Mouse (Mus musculus): Measurements from ENCODE around the gene Oxa1l. TPM values are rescaled to one million over a fixed set of nuclear protein-coding genes. Genes with fewer than 3 reads are reported as not detected.
"Not testable (repeated sequence)": the region's sequence is repeated elsewhere in the genome, so short reads cannot be mapped to it uniquely, and the experiment has no call there.

The Oxa1l gene
- polyA plus RNA-seq, 1 experiment from 2014 or later = 16.0 TPM

DNA sequence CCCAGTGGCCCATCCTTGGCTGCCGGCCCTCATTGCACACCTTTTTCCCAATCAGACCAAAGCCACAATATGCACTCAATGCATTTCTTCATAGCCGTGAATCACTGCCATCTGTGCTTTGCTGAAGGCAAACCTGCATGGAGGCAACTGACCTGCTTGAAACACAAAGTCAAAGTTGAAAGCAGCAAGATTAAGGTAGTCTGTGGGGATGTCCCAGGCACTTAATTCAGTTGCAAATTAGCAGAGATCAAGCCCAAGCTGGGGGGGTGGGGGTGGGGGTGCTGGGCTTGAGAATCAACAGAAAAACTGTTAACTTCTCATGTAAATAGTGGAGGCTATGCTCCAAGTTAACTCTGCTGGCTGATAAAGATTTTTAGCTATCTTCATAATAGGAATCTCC, 18.8 kb upstream of the Oxa1l start:
- not testable (repeated sequence) for ATAC-seq (ENCODE audit: insufficient read depth); H3K36me3 ChIP-seq (replicated peaks); H3K4me2 ChIP-seq; H3K9me3 ChIP-seq (replicated peaks); H3K27ac ChIP-seq (replicated peaks); H3K4me1 ChIP-seq (replicated peaks); H3K9ac ChIP-seq; H3K27me3 ChIP-seq; H3K4me3 ChIP-seq (replicated peaks)
- 39% methylated on average over 2 of the region's 2 CpGs for WGBS (ENCODE audit: insufficient replicate concordance)

DNA sequence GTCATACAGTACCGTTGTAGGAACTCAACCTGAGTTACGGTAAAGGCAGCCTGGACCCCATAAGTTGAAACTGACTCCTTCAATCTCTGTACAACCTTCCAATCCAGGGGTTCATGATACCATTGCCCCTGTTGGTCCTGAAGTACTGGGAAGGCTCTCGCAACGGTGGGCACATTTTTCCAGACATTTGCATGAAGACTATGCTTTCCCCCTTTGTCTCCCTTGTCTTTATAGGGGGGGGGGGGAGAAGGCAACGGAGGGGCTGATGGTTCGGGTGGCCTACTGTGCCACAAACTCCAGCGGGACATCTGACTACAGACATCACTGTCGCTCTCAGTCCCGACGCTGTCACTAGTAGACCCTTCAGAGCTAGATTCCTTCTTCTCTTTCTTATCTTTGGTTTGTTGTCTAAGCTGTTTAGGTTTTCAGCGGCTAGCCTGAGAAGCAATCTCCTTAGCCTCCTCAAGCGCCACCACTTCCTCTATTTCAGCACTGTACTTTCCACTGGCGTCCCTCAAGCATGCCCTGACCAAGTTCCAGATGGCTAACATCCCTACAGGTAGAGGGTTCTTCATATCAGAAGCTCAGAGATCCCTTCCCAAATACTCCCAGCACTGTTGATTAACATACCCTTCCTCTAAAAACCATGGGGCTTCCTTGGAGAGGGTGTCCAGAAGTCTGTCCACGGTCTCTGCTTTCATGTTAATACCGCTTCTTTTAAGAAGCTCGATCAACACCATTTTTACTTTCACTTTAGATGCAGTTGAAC, 9.7 kb upstream of the Oxa1l start:
- H3K36me3 ChIP-seq (replicated peaks); H3K4me3 ChIP-seq (replicated peaks); H3K9me3 ChIP-seq (replicated peaks); H3K27ac ChIP-seq (replicated peaks); H3K27me3 ChIP-seq; H3K4me1 ChIP-seq (replicated peaks); H3K9ac ChIP-seq; H3K4me2 ChIP-seq; ATAC-seq (ENCODE audit: insufficient read depth): not testable (repeated sequence)
- 52% methylated on average over 16 of the region's 16 CpGs for WGBS (ENCODE audit: insufficient replicate concordance)

DNA sequence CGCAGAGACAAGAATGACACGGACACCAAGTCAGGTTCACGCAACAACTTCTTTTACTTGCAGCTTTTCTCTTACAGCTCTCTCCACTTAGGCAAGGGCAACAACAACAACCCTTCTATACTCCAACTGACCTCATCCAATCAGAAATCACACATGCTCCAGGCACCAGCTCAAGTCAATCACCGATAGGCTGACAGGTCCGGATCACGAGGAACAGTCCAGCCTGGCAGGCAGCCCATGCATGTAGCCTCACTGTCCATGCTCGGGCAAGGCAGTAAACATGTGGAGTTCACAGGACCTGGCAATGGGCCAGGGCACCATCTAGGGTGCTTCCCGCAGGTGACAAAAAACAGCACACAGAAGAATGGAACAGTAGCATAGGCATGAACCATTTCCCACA, 8.3 kb upstream of the Oxa1l start:
- no peak overlapping the region for H3K27ac ChIP-seq (replicated peaks)
- no peaks in the 10 kb centered on the region for H3K4me1 ChIP-seq (replicated peaks)
- WGBS (ENCODE audit: insufficient replicate concordance) = 73% methylated on average over 8 of the region's 8 CpGs
- no peak overlapping the region for H3K4me2 ChIP-seq
- no peaks in the 10 kb centered on the region for H3K9me3 ChIP-seq (replicated peaks)
- no peak overlapping the region for H3K4me3 ChIP-seq (replicated peaks)
- ATAC-seq (ENCODE audit: insufficient read depth) = no peak
- H3K9ac ChIP-seq = no peak overlapping the region
- H3K36me3 ChIP-seq (replicated peaks) = no peaks in the 10 kb centered on the region
- no peaks in the 10 kb centered on the region for H3K27me3 ChIP-seq

DNA sequence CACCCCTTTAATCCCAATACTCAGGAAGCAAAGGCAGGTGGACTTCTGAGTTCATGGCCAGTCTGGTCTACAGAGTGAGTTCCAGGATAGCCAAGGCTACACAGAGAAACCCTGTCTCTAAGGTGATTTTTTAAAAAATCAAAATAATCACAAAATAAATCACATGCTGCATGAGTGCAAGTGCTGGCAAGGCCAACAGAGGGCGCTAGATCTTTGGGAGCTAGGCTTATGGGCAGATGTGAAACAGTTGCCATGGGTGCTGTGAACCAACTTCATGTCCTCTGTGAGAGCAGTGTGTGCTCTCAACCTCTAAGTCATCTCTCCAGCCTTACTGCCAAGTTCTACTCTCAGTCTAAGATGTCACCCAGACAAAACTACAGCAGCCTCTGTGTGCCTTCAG, 6.2 kb upstream of the Oxa1l start:
- H3K9me3 ChIP-seq (replicated peaks) = no peaks in the 10 kb centered on the region
- H3K27me3 ChIP-seq = no peaks in the 10 kb centered on the region
- no peak overlapping the region for H3K27ac ChIP-seq (replicated peaks)
- no peak for ATAC-seq (ENCODE audit: insufficient read depth)
- H3K4me3 ChIP-seq (replicated peaks) = no peak overlapping the region
- 21% methylated on average over 1 of the region's 1 CpGs for WGBS (ENCODE audit: insufficient replicate concordance)
- no peaks in the 10 kb centered on the region for H3K4me1 ChIP-seq (replicated peaks)
- H3K36me3 ChIP-seq (replicated peaks) = no peaks in the 10 kb centered on the region
- no peak overlapping the region for H3K4me2 ChIP-seq
- H3K9ac ChIP-seq = no peak overlapping the region

DNA sequence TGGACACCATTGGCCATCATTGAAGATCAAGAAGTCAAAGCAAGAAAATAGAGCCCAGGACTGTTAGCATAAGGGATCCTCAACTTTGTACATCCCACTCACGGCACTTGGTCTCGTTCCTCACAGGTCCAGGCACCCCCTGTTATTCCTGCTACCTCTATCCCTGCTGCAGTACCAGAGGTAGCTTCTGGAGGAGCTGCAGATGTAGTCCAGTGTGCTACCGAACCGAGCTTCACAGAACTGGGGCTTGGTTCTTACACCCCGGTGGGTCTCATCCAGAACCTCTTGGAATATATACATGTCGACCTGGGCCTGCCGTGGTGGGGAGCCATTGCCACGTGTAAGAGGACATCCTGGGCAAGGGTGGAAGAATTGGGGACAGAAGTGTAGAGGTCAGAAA, 2.5 kb downstream of the Oxa1l start:
- Histone ChIP-seq H3K36me3 (replicated peaks) (peaks cover 48% of the 10 kb centered on the region), H3K4me3 (replicated peaks) (no peak overlapping the region), H3K9me3 (replicated peaks) (no peaks in the 10 kb centered on the region), H3K9ac (no peak overlapping the region), H3K27me3 (no peaks in the 10 kb centered on the region), H3K4me2 (no peak overlapping the region), H3K4me1 (replicated peaks) (peaks cover 23% of the 10 kb centered on the region), H3K27ac (replicated peaks) (no peak overlapping the region)
- no peak for ATAC-seq (ENCODE audit: insufficient read depth)
- WGBS (ENCODE audit: insufficient replicate concordance) = 84% methylated on average over 8 of the region's 8 CpGs

DNA sequence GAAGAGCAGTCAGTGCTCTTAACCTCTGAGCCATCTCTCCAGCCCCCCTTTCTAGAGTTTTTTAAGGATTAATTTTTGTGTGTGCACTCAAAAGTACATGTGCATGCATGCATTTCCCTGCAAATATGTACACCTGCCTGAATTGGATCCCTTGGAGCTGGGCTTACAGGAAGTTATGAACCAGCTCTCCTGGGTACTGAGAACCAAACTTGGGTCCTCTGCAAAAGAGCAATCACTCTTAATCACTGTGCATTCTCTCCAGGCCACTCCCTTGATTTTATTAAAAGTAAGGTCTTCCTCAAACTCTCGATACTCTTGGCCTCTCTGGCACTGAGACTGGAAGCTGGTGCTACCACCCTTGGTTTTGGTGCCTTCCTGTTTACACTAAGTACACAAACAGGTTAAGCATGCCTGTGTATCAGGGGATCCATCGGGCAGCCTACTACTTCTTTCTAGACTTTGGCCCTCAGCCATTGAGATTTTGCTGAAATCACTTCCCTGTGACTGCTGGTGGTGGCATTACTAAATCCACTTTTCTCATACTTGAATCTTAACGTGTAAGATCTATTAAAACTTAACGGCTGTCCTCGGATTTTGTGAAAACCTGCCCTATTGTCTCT, 4.5 kb downstream of the Oxa1l start:
- no peaks in the 10 kb centered on the region for H3K27me3 ChIP-seq
- H3K36me3 ChIP-seq (replicated peaks) = peaks cover 68% of the 10 kb centered on the region
- H3K9me3 ChIP-seq (replicated peaks) = no peaks in the 10 kb centered on the region
- no peak overlapping the region for H3K27ac ChIP-seq (replicated peaks)
- no peak overlapping the region for H3K9ac ChIP-seq
- no peak for ATAC-seq (ENCODE audit: insufficient read depth)
- 74% methylated on average over 5 of the region's 5 CpGs for WGBS (ENCODE audit: insufficient replicate concordance)
- H3K4me2 ChIP-seq = no peak overlapping the region
- H3K4me3 ChIP-seq (replicated peaks) = no peak overlapping the region
- peaks cover 22% of the 10 kb centered on the region for H3K4me1 ChIP-seq (replicated peaks)

DNA sequence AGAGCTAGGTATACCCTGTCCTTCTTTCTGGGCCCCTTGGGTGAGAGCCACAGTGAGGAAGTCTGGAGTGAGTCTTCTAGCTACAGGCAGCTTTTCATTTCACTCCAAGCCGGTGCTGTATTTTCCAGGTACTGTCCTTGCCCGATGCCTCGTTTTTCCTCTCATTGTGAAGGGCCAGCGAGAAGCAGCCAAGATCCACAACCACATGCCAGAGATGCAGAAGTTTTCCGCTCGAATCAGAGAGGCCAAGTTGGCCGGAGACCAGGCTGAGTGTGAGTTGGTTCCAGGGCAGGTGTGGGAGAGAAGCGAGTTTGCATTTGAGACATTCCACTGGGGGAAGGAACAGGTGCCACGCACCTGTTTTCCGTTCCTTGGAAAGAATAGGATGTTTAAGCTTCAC, 5.9 kb downstream of the Oxa1l start:
- ATAC-seq (ENCODE audit: insufficient read depth) = no peak
- Histone ChIP-seq H3K27ac (replicated peaks) (no peak overlapping the region), H3K36me3 (replicated peaks) (peaks cover 79% of the 10 kb centered on the region)

DNA sequence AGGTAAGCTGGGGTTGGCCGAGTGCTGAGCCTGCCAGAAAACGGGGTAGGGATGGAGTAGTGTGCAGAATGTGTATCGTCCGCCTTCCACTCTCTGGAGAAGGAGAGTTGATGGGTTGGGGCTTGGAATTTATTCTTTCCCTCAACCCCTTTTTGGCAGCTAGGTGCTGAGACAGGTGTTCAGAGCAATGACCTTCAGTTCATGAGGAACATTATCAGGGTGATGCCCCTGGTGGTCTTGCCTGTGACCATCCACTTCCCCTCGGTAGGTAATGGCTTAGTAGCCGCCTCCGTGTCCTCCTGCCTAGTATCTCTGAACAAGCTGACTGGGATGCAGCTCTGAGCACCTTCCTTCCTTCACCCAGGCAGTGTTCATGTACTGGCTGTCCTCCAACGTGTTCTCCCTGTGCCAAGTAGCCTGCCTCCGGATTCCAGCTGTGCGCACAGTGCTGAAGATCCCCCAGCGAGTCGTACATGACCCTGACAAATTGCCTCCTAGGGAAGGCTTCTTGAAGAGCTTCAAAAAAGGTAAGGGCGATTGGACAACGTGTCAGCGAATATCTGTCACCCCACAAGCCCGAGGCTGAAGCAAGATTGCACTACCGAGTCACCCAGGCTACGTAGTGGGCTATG, 6.9 kb downstream of the Oxa1l start:
- WGBS (ENCODE audit: insufficient replicate concordance) = 85% methylated on average over 18 of the region's 18 CpGs
- ATAC-seq (ENCODE audit: insufficient read depth) = no peak
- Histone ChIP-seq H3K36me3 (replicated peaks) (peaks cover 87% of the 10 kb centered on the region), H3K4me2 (no peak overlapping the region), H3K27ac (replicated peaks) (no peak overlapping the region), H3K27me3 (no peaks in the 10 kb centered on the region), H3K4me1 (replicated peaks) (peaks cover 7% of the 10 kb centered on the region; the same call in 1 of the 2 replicates), H3K4me3 (replicated peaks) (no peak overlapping the region), H3K9me3 (replicated peaks) (no peaks in the 10 kb centered on the region), H3K9ac (no peak overlapping the region)

More for the DNA sequence above, 5.9 kb downstream of the Oxa1l start:
- Histone ChIP-seq H3K4me1 (replicated peaks) (peaks cover 16% of the 10 kb centered on the region), H3K4me3 (replicated peaks) (no peak overlapping the region), H3K9ac (no peak overlapping the region), H3K27me3 (no peaks in the 10 kb centered on the region), H3K4me2 (no peak overlapping the region), H3K9me3 (replicated peaks) (no peaks in the 10 kb centered on the region)
- 86% methylated on average over 10 of the region's 10 CpGs for WGBS (ENCODE audit: insufficient replicate concordance)

DNA sequence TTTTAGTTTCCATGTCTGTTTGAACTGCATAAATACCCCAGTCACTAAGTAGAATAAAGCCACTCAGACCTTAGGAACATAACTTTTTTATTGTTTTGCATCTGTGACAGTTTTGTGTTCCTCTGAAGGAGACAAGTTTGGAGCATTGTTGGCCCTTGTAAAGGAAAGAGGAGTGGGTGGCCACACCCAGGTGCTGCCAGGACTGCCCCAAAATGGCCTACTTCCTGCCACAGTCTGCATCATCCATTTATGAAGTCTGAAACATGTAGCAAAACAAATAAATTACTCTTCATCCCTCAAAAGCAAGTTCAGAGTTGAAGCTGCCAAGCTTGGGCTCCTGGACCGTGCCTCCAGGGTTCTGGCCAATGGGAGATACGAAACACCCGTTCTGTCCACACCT, 8.7 kb downstream of the Oxa1l start:
- Histone ChIP-seq H3K9me3 (replicated peaks) (no peaks in the 10 kb centered on the region), H3K4me1 (replicated peaks) (no peaks in the 10 kb centered on the region), H3K9ac (no peak overlapping the region), H3K27ac (replicated peaks) (no peak overlapping the region), H3K36me3 (replicated peaks) (peaks cover 78% of the 10 kb centered on the region), H3K4me2 (no peak overlapping the region), H3K27me3 (no peaks in the 10 kb centered on the region), H3K4me3 (replicated peaks) (no peak overlapping the region)
- no peak for ATAC-seq (ENCODE audit: insufficient read depth)
- 80% methylated on average over 3 of the region's 3 CpGs for WGBS (ENCODE audit: insufficient replicate concordance)

DNA sequence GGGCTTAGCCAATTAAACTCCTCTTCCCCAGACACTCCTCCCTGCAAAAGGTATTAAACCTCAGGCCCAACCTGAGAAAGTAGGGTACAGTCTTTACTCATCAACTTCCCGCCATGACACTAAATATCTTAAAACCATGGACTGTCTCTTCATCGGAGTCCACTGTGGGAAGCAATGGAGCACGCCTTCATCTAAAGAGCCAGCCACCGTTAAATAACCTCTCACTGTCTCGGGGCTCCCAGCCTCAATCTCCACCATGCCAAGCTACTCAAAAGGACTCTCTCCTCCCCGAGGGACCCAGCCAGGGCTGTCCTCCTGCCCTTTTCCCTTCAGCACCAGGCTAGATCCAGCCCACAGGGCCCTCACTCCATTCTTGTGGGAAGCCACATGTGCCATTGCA, 10.0 kb downstream of the Oxa1l start:
- H3K27me3 ChIP-seq = no peaks in the 10 kb centered on the region
- H3K27ac ChIP-seq (replicated peaks) = no peak overlapping the region
- no peaks in the 10 kb centered on the region for H3K9me3 ChIP-seq (replicated peaks)
- no peaks in the 10 kb centered on the region for H3K4me1 ChIP-seq (replicated peaks)
- H3K4me3 ChIP-seq (replicated peaks) = no peak overlapping the region
- H3K9ac ChIP-seq = no peak overlapping the region
- no peak overlapping the region for H3K4me2 ChIP-seq
- H3K36me3 ChIP-seq (replicated peaks) = peaks cover 68% of the 10 kb centered on the region
- 81% methylated on average over 6 of the region's 6 CpGs for WGBS (ENCODE audit: insufficient replicate concordance)
- ATAC-seq (ENCODE audit: insufficient read depth) = no peak

DNA sequence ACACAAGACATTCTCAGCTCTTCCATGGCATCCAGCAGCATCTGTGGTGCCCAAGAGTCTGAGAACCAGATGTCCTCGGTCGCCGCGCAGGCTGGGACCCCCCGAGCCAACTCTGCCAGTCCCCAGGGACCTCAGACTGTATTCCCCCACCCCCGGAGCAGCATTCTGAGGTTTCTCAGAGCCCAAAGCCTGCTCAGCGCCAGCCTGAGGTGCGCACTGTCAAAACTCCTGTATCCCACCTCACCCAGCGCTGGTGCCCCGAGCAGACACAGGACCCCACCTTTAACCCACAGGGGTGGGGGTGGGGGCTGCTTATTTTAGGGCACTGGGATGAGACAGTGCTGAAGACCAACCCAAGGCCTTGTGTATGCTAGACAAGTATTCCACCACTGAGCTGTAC, 10.8 kb downstream of the Oxa1l start:
- H3K36me3 ChIP-seq (replicated peaks) = peaks cover 62% of the 10 kb centered on the region
- H3K27ac ChIP-seq (replicated peaks) = no peak overlapping the region
- no peaks in the 10 kb centered on the region for H3K4me1 ChIP-seq (replicated peaks)
- no peak for ATAC-seq (ENCODE audit: insufficient read depth)
- H3K4me3 ChIP-seq (replicated peaks) = no peak overlapping the region
- no peak overlapping the region for H3K9ac ChIP-seq
- H3K27me3 ChIP-seq = no peaks in the 10 kb centered on the region
- no peaks in the 10 kb centered on the region for H3K9me3 ChIP-seq (replicated peaks)
- 88% methylated on average over 10 of the region's 10 CpGs for WGBS (ENCODE audit: insufficient replicate concordance)
- no peak overlapping the region for H3K4me2 ChIP-seq
